Mouse (Mus musculus): ENCODE data around the gene Apip. TPM values are rescaled to one million over a fixed set of nuclear protein-coding genes. Genes with fewer than 3 reads are reported as not detected.

The Apip gene
- total and polyA plus RNA-seq, 2 experiments = 13.6 to 30.3 TPM

DNA sequence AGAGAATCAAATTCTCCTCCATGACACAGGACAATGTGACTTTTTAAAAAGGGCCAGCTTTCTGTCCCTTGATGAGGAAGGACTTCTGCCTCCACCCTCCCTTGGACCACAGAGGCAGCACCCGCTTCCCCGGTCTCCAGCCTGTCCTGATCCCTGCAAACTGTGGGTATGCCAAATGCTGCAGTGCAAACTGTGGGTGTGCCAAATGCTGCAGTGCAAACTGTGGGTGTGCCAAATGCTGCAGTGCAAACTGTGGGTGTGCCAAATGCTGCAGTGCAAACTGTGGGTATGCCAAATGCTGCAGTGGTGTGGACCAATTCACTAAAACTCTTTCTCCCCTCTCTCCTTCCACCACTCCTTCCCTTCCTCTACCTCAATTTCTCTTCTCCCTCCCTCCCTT, 32.7 kb downstream of the Apip start:
- DNase-seq (ENCODE audit: extremely low read depth, low read depth, low spot score) = no peak
- WGBS = 90% methylated on average over 2 of the region's 2 CpGs

DNA sequence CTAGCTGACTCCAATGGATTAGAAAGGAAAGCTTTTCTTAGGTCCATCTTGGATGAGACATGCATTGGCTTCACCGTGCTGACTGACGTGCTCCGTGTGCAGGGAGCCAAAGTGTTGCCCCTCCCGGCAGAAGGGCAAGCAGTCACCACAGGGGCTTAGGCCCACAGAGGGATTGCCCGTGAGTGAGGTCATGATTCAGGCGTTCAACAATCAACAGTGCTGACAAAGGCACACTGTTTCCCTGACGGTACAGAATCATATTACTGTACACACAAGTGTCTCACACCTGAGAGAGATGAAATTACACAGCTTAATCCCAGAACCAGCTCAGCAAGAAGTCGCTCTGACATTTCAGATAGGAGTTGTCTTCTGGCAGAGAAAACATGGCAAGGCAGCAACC, 38.2 kb downstream of the Apip start:
- H3K79me2 ChIP-seq (ENCODE audit: control insufficient read depth, insufficient read depth, low read length) = no peaks in the 10 kb centered on the region
- 75% methylated on average over 8 of the region's 8 CpGs for WGBS
- H3K4me3 ChIP-seq (ENCODE audit: insufficient read depth, low read depth, low read length) = no peak overlapping the region
- no peaks in the 10 kb centered on the region for H3K27me3 ChIP-seq (ENCODE audit: control insufficient read depth, insufficient read depth, low read length)
- TF ChIP-seq CTCF (IDR thresholded peaks at IDR 0.05; ENCODE audit: low read depth, low read length) (no peak), POLR2A (IDR thresholded peaks at IDR 0.05; ENCODE audit: extremely low read depth, insufficient read depth, low read length) (no peak)
- H3K4me1 ChIP-seq (ENCODE audit: control insufficient read depth, insufficient read depth, low read length) = no peaks in the 10 kb centered on the region
- no peak overlapping the region for H3K27ac ChIP-seq (replicated peaks; ENCODE audit: insufficient read depth, low read depth, low read length)
- DNase-seq (ENCODE audit: extremely low read depth, low read depth, low spot score) = no peak
- H3K9ac ChIP-seq (ENCODE audit: low read depth, low read length) = no peak overlapping the region
- H3K36me3 ChIP-seq (ENCODE audit: control insufficient read depth, insufficient read depth, low read length) = no peaks in the 10 kb centered on the region

More for the DNA sequence above, 32.7 kb downstream of the Apip start:
- Histone ChIP-seq H3K4me1 (ENCODE audit: control insufficient read depth, insufficient read depth, low read length) (no peaks in the 10 kb centered on the region), H3K36me3 (ENCODE audit: control insufficient read depth, insufficient read depth, low read length) (peaks cover 2% of the 10 kb centered on the region), H3K9ac (ENCODE audit: low read depth, low read length) (no peak overlapping the region), H3K79me2 (ENCODE audit: control insufficient read depth, insufficient read depth, low read length) (no peaks in the 10 kb centered on the region), H3K27ac (replicated peaks; ENCODE audit: insufficient read depth, low read depth, low read length) (no peak overlapping the region), H3K27me3 (ENCODE audit: control insufficient read depth, insufficient read depth, low read length) (no peaks in the 10 kb centered on the region), H3K4me3 (ENCODE audit: insufficient read depth, low read depth, low read length) (no peak overlapping the region)
- TF ChIP-seq POLR2A (IDR thresholded peaks at IDR 0.05; ENCODE audit: extremely low read depth, insufficient read depth, low read length) (no peak), CTCF (IDR thresholded peaks at IDR 0.05; ENCODE audit: low read depth, low read length) (no peak)

DNA sequence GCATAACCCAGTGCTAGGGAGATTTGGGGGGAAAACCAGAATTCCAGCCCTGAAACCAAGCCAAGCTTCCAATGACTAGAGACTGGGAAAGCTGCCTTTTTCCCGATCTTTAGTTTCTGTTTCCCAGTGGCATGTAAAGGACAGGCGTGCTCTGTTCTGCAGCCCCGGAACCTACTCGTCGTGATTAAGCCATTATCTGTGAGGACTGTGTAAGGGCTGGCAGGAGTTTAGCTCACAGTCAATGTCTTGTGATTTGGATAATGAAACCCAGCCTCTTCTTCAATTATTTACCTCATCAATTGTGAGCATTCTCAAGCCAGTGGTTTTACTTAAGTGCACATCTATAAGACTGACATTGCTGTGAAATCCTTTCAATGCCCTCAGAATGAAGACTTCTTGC, 43.7 kb downstream of the Apip start:
- Histone ChIP-seq H3K27me3 (ENCODE audit: control insufficient read depth, insufficient read depth, low read length) (no peaks in the 10 kb centered on the region), H3K36me3 (ENCODE audit: control insufficient read depth, insufficient read depth, low read length) (no peaks in the 10 kb centered on the region), H3K79me2 (ENCODE audit: control insufficient read depth, insufficient read depth, low read length) (no peaks in the 10 kb centered on the region), H3K9ac (ENCODE audit: low read depth, low read length) (no peak overlapping the region), H3K27ac (replicated peaks; ENCODE audit: insufficient read depth, low read depth, low read length) (no peak overlapping the region), H3K4me1 (ENCODE audit: control insufficient read depth, insufficient read depth, low read length) (no peaks in the 10 kb centered on the region), H3K4me3 (ENCODE audit: insufficient read depth, low read depth, low read length) (no peak overlapping the region)
- WGBS = 69% methylated on average over 5 of the region's 5 CpGs
- no peak for DNase-seq (ENCODE audit: extremely low read depth, low read depth, low spot score)
- TF ChIP-seq POLR2A (IDR thresholded peaks at IDR 0.05; ENCODE audit: extremely low read depth, insufficient read depth, low read length) = no peak

DNA sequence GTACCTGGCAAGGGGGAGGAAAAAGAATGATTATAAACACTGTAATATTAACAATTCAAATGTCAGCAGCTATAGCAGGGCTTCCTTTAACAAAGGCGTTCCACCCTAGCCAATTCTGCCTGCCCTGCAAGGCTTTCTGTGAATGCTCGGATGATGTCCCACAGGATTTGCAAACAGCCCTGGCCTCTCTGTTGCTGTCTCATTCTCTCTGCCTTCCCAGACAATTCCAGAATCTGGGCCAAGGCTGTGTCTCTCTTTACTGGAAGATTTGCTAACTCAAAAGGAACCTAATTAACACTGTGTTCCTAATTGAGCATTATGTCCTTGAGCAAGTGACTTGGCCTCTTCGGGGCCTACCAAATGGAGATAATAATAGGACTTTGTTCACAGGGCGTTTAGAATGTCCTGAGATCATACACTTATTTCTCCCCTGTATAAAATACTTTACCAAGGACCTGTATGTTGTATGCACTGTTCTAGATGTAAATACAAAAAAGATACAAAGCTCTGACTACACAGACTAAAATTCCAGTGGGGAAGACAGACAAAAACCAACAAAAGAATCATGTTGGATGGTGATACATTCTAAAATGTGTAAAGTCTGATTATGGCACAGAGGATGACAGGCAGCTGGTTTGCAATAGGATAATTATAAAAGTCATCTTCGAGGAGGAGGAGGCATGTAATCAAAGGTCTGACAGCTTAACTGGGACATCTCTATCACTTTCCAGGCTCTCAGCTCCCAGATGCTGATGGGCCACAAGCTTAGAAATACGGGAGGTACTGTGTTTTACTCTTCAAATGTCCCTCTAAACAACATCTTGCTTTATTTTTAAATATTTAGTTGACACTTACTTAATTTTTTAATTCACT, 45.1 kb downstream of the Apip start:
- Histone ChIP-seq H3K4me1 (ENCODE audit: control insufficient read depth, insufficient read depth, low read length) (no peaks in the 10 kb centered on the region), H3K4me3 (ENCODE audit: insufficient read depth, low read depth, low read length) (no peak overlapping the region), H3K9ac (ENCODE audit: low read depth, low read length) (no peak overlapping the region), H3K79me2 (ENCODE audit: control insufficient read depth, insufficient read depth, low read length) (no peaks in the 10 kb centered on the region), H3K27me3 (ENCODE audit: control insufficient read depth, insufficient read depth, low read length) (no peaks in the 10 kb centered on the region), H3K36me3 (ENCODE audit: control insufficient read depth, insufficient read depth, low read length) (no peaks in the 10 kb centered on the region), H3K27ac (replicated peaks; ENCODE audit: insufficient read depth, low read depth, low read length) (no peak overlapping the region)
- TF ChIP-seq CTCF (IDR thresholded peaks at IDR 0.05; ENCODE audit: low read depth, low read length) (no peak), POLR2A (IDR thresholded peaks at IDR 0.05; ENCODE audit: extremely low read depth, insufficient read depth, low read length) (no peak)
- WGBS = 80% methylated on average over 6 of the region's 6 CpGs
- no peak for DNase-seq (ENCODE audit: extremely low read depth, low read depth, low spot score)

DNA sequence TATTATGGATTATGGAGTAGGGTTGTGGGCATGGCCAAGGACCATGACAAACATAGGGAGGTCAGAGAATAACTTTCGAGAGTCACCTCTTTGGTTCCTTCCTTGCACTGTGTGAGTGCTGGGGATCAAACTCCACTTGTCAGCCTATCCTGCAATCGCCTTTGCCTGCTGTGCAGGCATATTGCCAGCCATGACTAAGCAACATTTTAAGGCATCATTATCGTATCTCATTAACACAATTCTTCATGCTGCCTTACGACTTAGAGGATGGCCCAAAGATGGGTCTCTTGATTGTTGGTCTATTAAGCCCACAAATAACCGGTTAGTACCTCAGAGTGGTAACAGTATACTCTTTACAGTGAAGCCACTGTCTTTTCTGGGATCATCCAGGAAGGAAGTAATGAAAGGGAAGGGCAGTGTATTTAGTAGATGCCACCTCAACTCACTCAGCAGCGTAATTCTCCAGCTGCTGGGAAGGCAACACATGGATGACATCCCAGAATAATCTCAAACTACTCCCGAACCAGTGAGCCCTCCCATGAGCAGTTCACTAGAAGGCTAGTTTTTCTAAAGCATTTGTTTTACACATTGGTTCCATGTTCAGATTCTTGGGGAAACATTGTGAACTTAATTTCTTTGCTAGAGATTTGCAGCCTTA, 45.9 kb downstream of the Apip start:
- no peaks in the 10 kb centered on the region for H3K4me1 ChIP-seq (ENCODE audit: control insufficient read depth, insufficient read depth, low read length)
- DNase-seq (ENCODE audit: extremely low read depth, low read depth, low spot score) = peak; percentile 46
- H3K27ac ChIP-seq (replicated peaks; ENCODE audit: insufficient read depth, low read depth, low read length) = no peak overlapping the region
- no peak for TF ChIP-seq POLR2A (IDR thresholded peaks at IDR 0.05; ENCODE audit: extremely low read depth, insufficient read depth, low read length)
- TF ChIP-seq CTCF (IDR thresholded peaks at IDR 0.05; ENCODE audit: low read depth, low read length) = no peak
- H3K27me3 ChIP-seq (ENCODE audit: control insufficient read depth, insufficient read depth, low read length) = no peaks in the 10 kb centered on the region
- no peaks in the 10 kb centered on the region for H3K36me3 ChIP-seq (ENCODE audit: control insufficient read depth, insufficient read depth, low read length)
- H3K9ac ChIP-seq (ENCODE audit: low read depth, low read length) = no peak overlapping the region
- 69% methylated on average over 7 of the region's 7 CpGs for WGBS
- H3K79me2 ChIP-seq (ENCODE audit: control insufficient read depth, insufficient read depth, low read length) = no peaks in the 10 kb centered on the region
- no peak overlapping the region for H3K4me3 ChIP-seq (ENCODE audit: insufficient read depth, low read depth, low read length)

DNA sequence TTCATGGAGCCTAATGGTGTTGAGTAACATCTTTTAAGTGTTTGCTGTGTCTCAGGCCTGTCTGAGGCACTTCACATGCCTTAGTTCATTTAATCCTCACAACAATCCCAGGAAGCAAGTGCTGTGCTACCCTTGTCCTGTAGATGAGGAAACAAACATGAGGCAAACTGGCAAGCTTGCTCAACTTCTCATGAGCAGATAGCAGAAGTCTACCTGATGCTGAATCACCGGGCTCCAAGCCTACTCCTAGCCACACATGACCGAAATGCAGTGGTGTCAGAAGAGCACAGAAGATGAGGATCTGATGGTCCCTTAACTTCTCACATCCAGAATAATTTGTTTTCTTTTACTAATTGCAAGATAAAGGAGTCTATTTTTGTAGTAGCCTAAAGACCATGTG, 56.2 kb downstream of the Apip start:
- H3K4me3 ChIP-seq (ENCODE audit: insufficient read depth, low read depth, low read length) = no peak overlapping the region

More for the DNA sequence above, 56.2 kb downstream of the Apip start:
- no peak overlapping the region for H3K9ac ChIP-seq (ENCODE audit: low read depth, low read length)
- no peak overlapping the region for H3K27ac ChIP-seq (replicated peaks; ENCODE audit: insufficient read depth, low read depth, low read length)
- no peaks in the 10 kb centered on the region for H3K36me3 ChIP-seq (ENCODE audit: control insufficient read depth, insufficient read depth, low read length)
- H3K79me2 ChIP-seq (ENCODE audit: control insufficient read depth, insufficient read depth, low read length) = no peaks in the 10 kb centered on the region
- TF ChIP-seq POLR2A (IDR thresholded peaks at IDR 0.05; ENCODE audit: extremely low read depth, insufficient read depth, low read length) (no peak), CTCF (IDR thresholded peaks at IDR 0.05; ENCODE audit: low read depth, low read length) (no peak)
- no peak for DNase-seq (ENCODE audit: extremely low read depth, low read depth, low spot score)
- WGBS = 79% methylated on average over 2 of the region's 2 CpGs
- H3K27me3 ChIP-seq (ENCODE audit: control insufficient read depth, insufficient read depth, low read length) = no peaks in the 10 kb centered on the region
- H3K4me1 ChIP-seq (ENCODE audit: control insufficient read depth, insufficient read depth, low read length) = no peaks in the 10 kb centered on the region

All from liver, adult 2 months (tissue).